Mouse (Mus musculus): ENCODE measurements around the gene Car7. TPM values are rescaled to one million over a fixed set of nuclear protein-coding genes. Genes with fewer than 3 reads are reported as not detected.
"Not testable (repeated sequence)": the region's sequence is repeated elsewhere in the genome, so short reads cannot be mapped to it uniquely, and the experiment has no call there.

The Car7 gene
- total RNA-seq, 1 experiment from 2014 or later: 2.4 TPM

GRCm38 (mm10) chr8:104564633-104565456 lies 30.4 kb downstream of the Car7 start:
- peak; percentile 99 for ATAC-seq (ENCODE audit: extremely low read depth, insufficient number of reproducible peaks, low FRiP score, poor library complexity, severe bottlenecking)

- no peak for ATAC-seq (ENCODE audit: extremely low read depth, insufficient number of reproducible peaks, low FRiP score, poor library complexity, severe bottlenecking)
These were observed 30.9 kb downstream of the Car7 start for GRCm38 (mm10) chr8:104565457-104565798.

GRCm38 (mm10) chr8:104569559-104569958 lies 35.1 kb downstream of the Car7 start:
- ATAC-seq (ENCODE audit: extremely low read depth, insufficient number of reproducible peaks, low FRiP score, poor library complexity, severe bottlenecking): no peak

- ATAC-seq (ENCODE audit: extremely low read depth, insufficient number of reproducible peaks, low FRiP score, poor library complexity, severe bottlenecking): peak; percentile 89
These were observed 36.2 kb downstream of the Car7 start for GRCm38 (mm10) chr8:104570436-104571343.

GRCm38 (mm10) chr8:104576820-104577219 lies 42.3 kb downstream of the Car7 start:
- ATAC-seq (ENCODE audit: extremely low read depth, insufficient number of reproducible peaks, low FRiP score, poor library complexity, severe bottlenecking): no peak

DNA sequence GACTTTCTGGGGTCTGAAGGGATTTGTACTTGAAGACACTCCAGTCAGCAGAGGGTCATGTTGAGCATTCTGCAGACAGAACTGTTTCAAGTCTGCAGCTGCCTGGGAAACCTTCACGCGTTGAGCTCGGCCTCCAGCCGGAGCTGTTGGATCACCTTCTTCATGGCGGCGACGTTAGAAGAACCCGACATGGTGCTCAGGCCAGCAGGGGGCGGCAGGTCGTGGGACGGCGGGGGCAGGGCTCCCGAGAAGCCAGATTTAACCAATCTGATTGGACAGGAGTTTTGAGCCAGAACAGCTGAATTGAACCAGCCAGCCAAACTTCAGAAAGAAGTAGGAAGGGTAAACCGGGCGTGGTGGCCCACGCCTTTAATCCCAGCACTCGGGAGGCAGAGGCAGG lies 43.1 kb downstream of the Car7 start:
- not testable (repeated sequence) for ATAC-seq (ENCODE audit: extremely low read depth, insufficient number of reproducible peaks, low FRiP score, poor library complexity, severe bottlenecking)

DNA sequence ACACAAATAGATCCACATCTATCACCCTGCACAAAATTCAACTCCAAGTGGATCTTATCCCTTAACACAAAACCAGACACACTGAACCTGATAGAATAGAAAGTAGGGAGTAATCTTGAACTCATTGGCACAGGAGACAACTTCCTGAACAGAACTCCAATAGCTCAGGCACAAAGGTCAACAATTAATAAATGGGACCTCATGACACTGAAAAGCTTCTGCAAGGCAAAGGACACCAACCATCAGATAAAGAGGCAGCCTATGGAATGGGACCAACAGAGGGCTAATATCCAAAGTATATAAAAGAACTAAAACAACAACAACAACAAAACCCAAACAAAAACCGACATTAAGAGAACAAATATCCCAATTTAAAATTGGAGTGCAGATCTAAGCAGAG lies 50.0 kb downstream of the Car7 start:
- no peak for ATAC-seq (ENCODE audit: extremely low read depth, insufficient number of reproducible peaks, low FRiP score, poor library complexity, severe bottlenecking)

DNA sequence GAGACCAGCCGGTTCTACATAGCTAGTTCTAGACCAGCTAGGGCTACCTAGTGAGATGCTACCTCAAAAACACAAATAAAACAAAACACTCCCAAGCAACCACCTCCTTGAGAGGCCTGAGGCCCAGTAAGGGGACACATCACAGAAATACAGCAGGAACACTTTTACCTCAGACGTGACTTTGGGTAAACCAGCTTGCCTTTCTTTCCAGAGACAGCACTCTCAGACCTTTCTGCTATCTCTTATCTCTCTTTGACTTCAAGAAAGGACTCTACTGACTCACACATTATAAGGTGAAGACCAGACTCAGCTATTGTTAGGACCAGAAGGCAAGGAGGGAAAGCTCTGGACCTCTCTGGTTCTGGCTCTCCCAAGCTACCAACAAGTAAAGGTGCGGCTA lies 55.8 kb downstream of the Car7 start:
- no peak for ATAC-seq (ENCODE audit: extremely low read depth, insufficient number of reproducible peaks, low FRiP score, poor library complexity, severe bottlenecking)

DNA sequence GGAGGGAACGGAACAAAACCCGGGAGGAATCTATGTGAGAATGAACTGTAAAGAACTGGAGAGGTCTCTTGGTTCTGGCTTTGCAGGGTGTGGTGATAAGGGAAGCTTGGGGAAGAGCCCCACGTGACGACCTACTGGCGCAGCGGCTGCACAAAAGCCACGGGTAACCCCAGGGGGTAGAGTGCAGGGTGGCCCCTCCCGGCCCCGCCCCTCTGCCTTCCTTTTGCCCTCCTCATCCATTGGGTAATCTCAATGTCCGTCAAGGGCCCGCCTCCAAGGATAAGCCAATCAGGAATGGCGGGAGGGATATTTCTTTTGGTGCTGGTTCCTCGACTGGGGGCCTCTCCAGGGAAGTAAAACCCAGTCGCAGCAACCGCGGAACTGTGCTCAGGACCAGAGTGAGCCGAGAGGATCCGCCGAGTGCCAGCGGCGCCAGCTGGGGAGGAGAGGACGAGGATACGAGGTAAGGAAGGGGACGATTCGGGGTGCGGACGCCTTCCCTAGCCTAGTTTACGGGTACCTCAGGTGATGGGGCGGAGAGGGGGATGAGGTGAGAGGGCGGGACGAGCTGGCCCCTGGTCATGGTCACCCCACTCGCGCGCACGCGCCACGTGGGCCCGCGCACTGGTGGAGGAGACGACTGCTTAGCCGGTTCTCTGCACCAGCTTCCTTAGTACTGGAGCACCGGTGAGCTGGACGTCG lies 56.8 kb downstream of the Car7 start, which contains the start of gene Pdp2:
TSS of gene Pdp2 (plus strand) at position 319 of the 702 bp plus-strand sequence.
- peak; percentile 89 for ATAC-seq (ENCODE audit: extremely low read depth, insufficient number of reproducible peaks, low FRiP score, poor library complexity, severe bottlenecking)

DNA sequence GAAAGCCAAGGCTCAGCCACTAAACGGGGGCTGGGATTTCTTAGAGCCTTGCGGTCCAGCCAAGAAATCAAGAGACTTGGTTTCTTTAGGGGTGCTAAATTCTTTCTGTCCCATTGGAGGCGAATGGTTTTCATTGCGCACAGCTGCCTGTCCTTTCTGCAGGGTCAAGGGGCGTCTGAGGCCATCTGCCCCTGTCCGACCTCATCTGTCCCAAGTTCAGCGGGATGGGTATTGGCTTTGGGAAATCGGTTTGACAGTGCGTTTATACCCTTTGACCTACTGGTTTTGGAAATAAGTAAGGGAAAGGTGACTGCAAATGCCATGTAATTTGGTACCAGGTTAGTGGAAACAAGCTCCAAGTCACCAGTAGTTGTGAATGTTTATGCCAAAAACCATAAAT lies 57.4 kb downstream of the Car7 start:
- ATAC-seq (ENCODE audit: extremely low read depth, insufficient number of reproducible peaks, low FRiP score, poor library complexity, severe bottlenecking): no peak

DNA sequence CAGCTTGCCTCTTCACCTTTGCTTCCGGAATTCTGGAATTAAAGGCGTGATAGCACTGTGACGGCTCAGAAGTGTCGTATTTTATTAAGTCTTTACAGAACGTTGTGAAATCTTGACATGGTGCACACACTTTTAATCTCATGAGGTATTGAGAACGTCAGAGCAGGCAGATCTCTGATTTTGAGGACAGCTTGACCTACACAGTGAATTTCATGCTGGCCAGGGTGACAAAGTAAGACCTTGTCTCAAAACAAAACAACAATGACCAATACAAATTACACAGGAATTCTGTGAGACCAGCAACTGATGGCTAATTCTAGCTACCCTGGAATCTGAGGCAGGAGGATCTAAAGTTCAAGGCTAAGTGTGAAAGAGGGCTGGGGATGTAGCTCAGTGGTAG lies 58.1 kb downstream of the Car7 start:
- ATAC-seq (ENCODE audit: extremely low read depth, insufficient number of reproducible peaks, low FRiP score, poor library complexity, severe bottlenecking): no peak

GRCm38 (mm10) chr8:104593536-104594325 lies 59.2 kb downstream of the Car7 start:
- no peak for ATAC-seq (ENCODE audit: extremely low read depth, insufficient number of reproducible peaks, low FRiP score, poor library complexity, severe bottlenecking)

DNA sequence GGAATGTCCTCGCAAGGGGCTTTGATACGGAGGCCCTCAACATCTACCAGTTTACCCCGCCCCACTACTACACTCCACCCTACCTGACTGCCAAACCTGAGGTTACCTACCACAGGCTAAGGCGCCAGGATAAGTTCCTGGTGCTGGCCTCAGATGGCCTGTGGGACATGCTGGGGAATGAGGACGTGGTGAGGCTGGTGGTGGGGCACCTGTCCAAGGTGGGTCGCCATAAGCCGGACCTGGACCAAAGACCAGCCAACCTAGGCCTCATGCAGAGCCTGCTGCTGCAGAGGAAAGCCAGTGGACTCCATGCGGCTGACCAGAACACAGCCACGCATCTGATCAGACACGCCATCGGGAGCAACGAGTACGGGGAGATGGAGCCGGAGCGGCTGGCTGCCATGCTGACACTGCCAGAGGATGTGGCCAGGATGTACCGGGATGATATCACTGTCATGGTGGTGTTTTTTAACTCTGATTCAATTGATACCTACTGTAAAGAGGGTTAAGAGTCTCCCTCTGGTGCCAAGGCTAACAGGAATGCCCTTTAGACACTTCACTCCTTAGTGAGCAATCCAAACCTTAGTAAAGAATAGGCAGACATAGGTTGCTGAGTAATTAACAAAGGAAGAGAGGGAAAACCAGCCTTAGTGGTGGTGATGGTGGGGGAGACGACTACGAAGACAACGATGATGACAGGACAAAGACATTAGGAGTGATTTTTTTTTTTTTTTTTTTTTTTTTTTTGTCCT lies 60.3 kb downstream of the Car7 start:
- ATAC-seq (ENCODE audit: extremely low read depth, insufficient number of reproducible peaks, low FRiP score, poor library complexity, severe bottlenecking): no peak

DNA sequence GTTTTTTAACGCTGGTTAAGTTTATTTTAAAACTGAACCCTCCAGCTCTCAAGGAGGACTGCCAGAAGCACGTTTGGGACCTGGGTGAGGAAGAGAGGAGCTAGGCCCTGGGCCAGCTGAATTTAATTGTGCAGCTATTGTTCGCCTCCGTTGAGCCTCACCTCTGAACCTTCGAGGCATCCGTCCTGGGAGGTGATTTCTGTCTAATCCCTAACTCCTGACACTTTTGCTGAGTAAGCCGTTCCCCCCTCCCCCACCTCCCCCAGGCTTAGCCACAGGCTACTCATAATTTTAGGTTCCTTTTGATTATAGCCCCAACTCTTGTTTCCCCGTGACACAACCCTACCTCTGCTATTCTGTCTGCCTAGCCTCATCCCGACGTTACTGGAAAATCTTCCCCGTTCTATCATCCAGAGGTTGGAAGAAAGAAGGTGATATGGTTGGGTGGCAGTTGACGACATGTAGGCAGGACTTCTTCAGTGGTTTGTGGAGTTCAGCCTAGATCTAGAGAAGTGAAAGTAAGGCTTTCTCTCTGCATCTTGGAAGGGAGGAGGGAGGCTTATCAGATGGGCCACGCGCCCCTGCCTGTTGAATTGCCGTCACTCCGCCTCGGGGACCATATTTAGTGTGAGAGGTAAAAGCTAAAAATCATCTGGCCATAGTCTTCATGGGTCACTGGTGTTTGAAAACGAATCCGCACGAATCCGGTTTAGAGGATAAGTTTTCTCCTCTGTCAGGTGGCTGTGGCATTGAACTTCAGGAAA lies 61.5 kb downstream of the Car7 start:
- peak; percentile 24; the same call in 1 of the 2 replicates for ATAC-seq (ENCODE audit: extremely low read depth, insufficient number of reproducible peaks, low FRiP score, poor library complexity, severe bottlenecking)

- ATAC-seq (ENCODE audit: extremely low read depth, insufficient number of reproducible peaks, low FRiP score, poor library complexity, severe bottlenecking): no peak
These were observed 63.2 kb downstream of the Car7 start for GRCm38 (mm10) chr8:104597656-104598055.

DNA sequence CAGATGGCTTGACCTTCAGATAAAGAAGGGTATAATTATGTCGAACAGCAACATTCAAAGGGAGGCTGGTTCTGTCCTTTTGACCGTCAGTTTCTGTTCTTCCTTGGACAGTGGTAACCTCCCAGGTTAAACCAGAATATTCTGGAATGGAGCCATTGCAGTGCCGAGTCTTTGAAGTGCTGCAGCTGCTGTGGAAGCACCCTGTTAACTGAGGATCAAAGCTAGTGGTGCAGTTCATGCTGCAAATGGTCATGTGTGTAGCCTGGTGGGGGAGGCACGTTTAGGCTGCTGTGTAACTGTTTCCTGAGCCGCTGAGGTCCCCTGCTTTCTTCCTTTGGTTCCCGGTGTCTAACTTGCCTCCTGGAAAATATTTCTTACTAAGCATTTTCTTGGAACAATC lies 64.0 kb downstream of the Car7 start:
- no peak for ATAC-seq (ENCODE audit: extremely low read depth, insufficient number of reproducible peaks, low FRiP score, poor library complexity, severe bottlenecking)
